Mouse (Mus musculus) urinary bladder, postnatal 25 days (tissue): ENCODE results near the gene Olfr198.
"Not testable (repeated sequence)": the region's sequence is repeated elsewhere in the genome, so short reads cannot be mapped to it uniquely, and the experiment has no call there.

Experiments
- DNase-seq: peaks from one replicate; pipeline ENCODE4 v3.0.0; 2022; ENCODE audit warnings: low spot score

The Olfr198 gene

DNA sequence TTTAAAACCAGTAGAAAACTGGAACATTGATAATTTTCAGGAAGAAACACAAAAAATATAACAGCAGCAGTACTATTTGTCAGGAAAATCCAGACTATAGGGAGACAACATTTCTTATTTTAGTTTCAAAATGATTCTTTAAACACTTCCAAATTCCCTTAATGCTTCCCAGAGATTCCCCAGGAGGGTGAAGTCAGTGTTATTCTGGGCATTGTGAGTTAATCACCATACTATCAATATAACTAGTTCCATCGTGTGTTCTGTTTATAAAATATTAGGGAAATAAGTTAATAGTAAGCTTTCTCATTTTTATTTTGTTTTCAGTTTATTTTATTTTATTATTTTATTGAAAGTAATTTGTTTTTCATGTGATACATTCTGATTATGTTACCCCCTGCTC is at the start of gene Olfr198:
Olfr198 (minus strand) TSS at position 101 of the 400 bp plus-strand sequence.
- not testable (repeated sequence) for DNase-seq

GRCm38 (mm10) chr16:59249684-59250083 is 46.4 kb upstream of the Olfr198 start:
- no peak for DNase-seq

DNA sequence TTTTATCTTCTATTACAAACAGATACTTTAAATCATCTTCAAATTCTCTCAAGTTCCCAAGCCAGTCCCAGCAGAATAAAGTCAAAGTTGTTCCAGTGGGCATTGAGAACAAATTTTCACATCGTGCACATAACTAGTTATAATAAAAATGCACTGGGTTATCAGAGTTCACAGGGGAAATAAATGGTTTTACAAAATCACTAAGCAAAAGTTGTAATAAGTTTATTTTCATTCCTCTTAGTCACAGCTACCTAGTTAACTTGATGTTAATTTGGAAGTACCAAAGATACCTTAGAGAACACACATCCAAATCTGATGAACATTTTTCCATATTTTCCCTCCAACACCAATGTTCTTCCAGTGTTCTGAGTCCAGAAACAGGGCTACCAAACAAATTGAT is 16.3 kb upstream of the Olfr198 start, which contains the start of gene Olfr199:
Olfr199 (minus strand) TSS at position 101 of the 400 bp plus-strand sequence.
- DNase-seq, result not testable (repeated sequence)

- DNase-seq, result not testable (repeated sequence)
Observed at GRCm38 (mm10) chr16:59217861-59218260, 14.5 kb upstream of the Olfr198 start.

DNA sequence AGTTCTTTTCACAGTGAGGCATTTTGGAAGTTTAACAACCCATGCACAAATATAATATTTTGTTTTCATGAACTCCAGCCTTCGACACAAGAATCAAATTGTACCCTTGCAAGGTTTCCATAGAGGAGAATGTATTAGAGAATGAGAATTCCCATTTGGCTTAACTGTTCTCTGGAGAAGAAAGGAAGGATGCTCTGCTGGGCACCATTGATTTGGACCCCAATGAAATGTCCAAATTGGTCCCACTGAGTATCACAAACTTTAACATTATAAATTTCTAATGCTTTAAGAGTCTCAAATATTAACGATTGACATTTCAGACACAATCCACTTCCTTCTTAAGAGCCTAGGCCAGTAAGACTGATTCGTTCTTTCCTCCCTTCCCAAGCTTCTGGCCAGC is 33.0 kb downstream of the Olfr198 start, which contains the start of gene Olfr196:
Olfr196 (minus strand) TSS at position 101 of the 400 bp plus-strand sequence.
- no peak for DNase-seq

GRCm38 (mm10) chr16:59151996-59152395 is 51.3 kb downstream of the Olfr198 start:
- DNase-seq, result no peak
